Mouse (Mus musculus): ENCODE results near the gene Lrp5. TPM values are rescaled to one million over a fixed set of nuclear protein-coding genes. Genes with fewer than 3 reads are reported as not detected.

The Lrp5 gene
- total RNA-seq, 2 experiments from 2014 or later, result 8.3 to 9.3 TPM

- Histone ChIP-seq H3K4me3 (no peak overlapping the region), H3K27ac (no peak overlapping the region)
- DNase-seq (ENCODE audit: extremely low spot score in 1 of 2, low spot score in 2 of 2), result no peak
- TF ChIP-seq CTCF (IDR thresholded peaks at IDR 0.05), result no peak
- intact Hi-C loops (cut with DNase I), result no loop called here
Observed at GRCm38 (mm10) chr19:3540997-3541396, 145.4 kb downstream of the Lrp5 start.

DNA sequence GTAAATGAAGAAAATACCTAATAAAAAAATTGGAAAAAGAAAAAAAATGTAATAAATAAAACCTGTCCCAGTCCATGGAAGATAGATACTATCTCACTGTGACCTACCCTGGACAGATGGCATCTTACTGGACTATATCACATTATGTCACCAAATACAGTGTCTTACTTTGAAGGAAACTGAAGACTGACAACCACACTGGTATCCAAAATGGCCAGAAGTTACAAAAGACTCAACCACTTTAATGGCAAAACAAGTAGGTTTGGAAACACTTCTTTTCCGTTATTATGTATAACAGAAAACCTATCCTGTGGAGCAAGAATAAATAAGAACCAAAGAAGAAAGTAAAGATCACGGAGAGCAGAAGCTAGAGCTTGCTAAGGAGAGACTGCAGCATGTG, 146.1 kb downstream of the Lrp5 start:
- Histone ChIP-seq H3K4me3 (no peak overlapping the region), H3K27ac (no peak overlapping the region)
- no peak for DNase-seq (ENCODE audit: extremely low spot score in 1 of 2, low spot score in 2 of 2)
- intact Hi-C loops (cut with DNase I), result no loop called here
- no peak for TF ChIP-seq CTCF (IDR thresholded peaks at IDR 0.05)

GRCm38 (mm10) chr19:3539456-3539855, 146.9 kb downstream of the Lrp5 start:
- Histone ChIP-seq H3K27ac (no peak overlapping the region), H3K4me3 (no peak overlapping the region)
- TF ChIP-seq CTCF (IDR thresholded peaks at IDR 0.05), result no peak
- DNase-seq (ENCODE audit: extremely low spot score in 1 of 2, low spot score in 2 of 2), result no peak
- intact Hi-C loops (cut with DNase I), result no loop called here

DNA sequence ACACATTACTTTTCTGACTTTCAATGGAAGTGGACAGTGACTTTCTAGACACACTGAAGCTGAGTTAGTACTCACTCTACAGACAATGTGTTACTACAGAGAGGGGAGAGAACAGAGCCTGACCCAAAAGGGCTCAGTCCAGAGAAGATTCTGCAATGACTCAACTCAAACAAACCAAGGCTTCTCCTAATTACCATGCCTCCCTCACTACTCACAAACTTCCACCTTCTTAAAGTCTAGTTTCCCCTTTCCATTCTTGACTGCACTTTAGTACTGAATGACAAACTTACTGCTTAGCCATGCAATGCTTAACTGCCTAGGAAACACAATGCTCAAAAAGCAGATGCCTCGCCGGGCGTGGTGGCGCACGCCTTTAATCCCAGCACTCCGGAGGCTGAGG, 148.7 kb downstream of the Lrp5 start:
- Histone ChIP-seq H3K4me3 (no peak overlapping the region), H3K27ac (no peak overlapping the region)
- DNase-seq (ENCODE audit: extremely low spot score in 1 of 2, low spot score in 2 of 2), result no peak
- intact Hi-C loops (cut with DNase I), result no loop called here
- TF ChIP-seq CTCF (IDR thresholded peaks at IDR 0.05), result no peak

GRCm38 (mm10) chr19:3534945-3535344, 151.4 kb downstream of the Lrp5 start:
- intact Hi-C loops (cut with DNase I), result no loop called here

More at GRCm38 (mm10) chr19:3534945-3535344, 151.4 kb downstream of the Lrp5 start:
- TF ChIP-seq CTCF (IDR thresholded peaks at IDR 0.05), result no peak
- DNase-seq (ENCODE audit: extremely low spot score in 1 of 2, low spot score in 2 of 2), result no peak
- Histone ChIP-seq H3K4me3 (no peak overlapping the region), H3K27ac (no peak overlapping the region)

Other genes starting within 250 kb of the Lrp5 start
- 10 to 100 TPM; 76.0 to 85.1 TPM for gene Ppp6r3, start 110.8 kb downstream of the Lrp5 start, total RNA-seq (2021)
- 10 to 100 TPM; 31.3 to 38.5 TPM for gene 1810055G02Rik, start 21.7 kb upstream of the Lrp5 start, total RNA-seq (2021)
- 10 to 100 TPM; 52.4 to 52.6 TPM for gene Kmt5b, start 80.9 kb upstream of the Lrp5 start, total RNA-seq (2021)
- 100 to 1,000 TPM in 1 of 2 experiments, 10 to 100 TPM in 1; 96.7 to 120 TPM for gene Chka, start 165.2 kb upstream of the Lrp5 start, total RNA-seq (2021)
- 10 to 100 TPM; 14.9 to 20.1 TPM for gene Tcirg1, start 220.6 kb upstream of the Lrp5 start, total RNA-seq (2021)
- gene Ndufs8, start 226.2 kb upstream of the Lrp5 start, total RNA-seq (2021), result 100 to 1,000 TPM; 129 to 133 TPM
- 1 to 10 TPM; 2.3 to 3.3 TPM for gene Aldh3b1, start 243.2 kb upstream of the Lrp5 start, total RNA-seq (2021)
- gene Unc93b1, start 248.6 kb upstream of the Lrp5 start, total RNA-seq (2021), result 10 to 100 TPM; 12.9 to 16.3 TPM